Mouse (Mus musculus) spleen, postnatal 4 days (tissue): ENCODE results near the gene Gria2.

Experiments
- DNase-seq, 2 experiments: peaks; one replicate each; pipeline ENCODE4 v3.0.0; 2022; ENCODE audit warnings: low spot score in 2 of 2

Gene Gria2

DNA sequence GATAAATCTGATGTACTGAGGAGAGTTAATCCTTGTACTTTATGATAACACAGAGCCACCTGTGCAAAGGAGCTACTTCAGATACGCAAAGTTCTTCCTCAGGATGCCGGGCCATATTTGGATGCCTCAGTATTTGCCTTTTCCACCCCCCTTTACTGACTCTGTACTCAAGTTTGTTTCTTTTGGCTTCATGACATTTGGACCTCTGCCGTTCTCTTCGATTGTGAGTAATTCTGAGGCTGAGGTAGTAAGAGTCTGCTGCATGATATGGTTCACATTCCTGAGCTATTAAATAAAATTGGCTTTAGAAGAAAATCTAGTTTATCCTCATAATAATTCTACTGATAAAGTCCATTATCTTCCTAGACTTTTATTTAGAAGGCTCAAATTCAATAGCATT, 26.7 kb downstream of the Gria2 start:
- no peak for DNase-seq

DNA sequence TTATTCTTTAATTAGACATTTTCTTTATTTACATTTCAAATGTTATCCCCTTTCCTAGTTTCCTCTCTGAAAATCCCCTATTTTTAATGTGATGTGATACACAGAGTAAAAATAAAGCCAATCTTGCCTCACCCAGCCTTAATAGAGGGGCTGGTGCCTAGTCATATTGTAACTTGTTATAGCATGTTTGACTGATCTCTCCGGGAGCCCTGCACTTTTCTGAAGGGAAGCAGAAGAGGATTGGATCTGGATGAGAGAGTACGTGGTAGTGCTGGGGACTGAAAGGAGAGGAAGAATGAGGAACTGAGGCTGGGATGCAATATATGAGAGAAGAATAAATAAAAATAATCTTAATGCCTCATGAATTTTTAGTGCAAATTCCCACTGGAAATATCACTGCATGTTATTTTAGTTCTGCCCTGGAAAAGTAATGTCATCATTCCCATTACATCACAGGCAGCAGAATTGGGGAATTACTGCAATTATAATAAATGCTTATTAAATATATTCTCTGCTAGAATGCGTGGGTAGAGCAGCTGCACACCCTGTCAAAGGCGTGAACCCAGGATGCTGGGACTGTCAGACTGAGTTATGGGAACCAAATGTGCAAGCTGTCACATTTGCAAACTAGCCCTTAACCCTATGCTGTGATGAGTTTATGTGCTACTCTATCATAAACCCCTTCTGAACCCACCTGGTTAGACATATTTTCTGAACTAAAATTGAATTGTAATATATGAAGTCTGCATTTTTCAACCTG, 28.4 kb downstream of the Gria2 start:
- DNase-seq = no peak

DNA sequence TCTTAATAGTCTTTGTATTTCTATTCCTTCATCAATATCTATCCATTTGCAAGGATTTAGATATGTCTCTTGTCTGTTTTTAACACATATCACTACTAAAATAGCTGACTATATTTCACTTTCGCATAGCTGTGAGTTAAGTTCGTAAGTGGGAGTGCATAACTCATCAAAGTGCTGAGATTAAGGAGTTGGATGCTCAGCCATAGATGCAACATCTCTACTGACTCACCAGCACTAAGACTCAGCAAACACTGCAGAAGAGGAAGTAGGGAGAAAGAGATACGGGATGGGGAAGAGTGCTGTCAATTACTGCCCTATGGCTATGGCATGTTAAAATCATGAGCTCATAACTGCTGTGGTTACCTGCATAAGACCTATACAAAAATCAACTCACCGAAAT, 29.4 kb downstream of the Gria2 start:
- no peak for DNase-seq

DNA sequence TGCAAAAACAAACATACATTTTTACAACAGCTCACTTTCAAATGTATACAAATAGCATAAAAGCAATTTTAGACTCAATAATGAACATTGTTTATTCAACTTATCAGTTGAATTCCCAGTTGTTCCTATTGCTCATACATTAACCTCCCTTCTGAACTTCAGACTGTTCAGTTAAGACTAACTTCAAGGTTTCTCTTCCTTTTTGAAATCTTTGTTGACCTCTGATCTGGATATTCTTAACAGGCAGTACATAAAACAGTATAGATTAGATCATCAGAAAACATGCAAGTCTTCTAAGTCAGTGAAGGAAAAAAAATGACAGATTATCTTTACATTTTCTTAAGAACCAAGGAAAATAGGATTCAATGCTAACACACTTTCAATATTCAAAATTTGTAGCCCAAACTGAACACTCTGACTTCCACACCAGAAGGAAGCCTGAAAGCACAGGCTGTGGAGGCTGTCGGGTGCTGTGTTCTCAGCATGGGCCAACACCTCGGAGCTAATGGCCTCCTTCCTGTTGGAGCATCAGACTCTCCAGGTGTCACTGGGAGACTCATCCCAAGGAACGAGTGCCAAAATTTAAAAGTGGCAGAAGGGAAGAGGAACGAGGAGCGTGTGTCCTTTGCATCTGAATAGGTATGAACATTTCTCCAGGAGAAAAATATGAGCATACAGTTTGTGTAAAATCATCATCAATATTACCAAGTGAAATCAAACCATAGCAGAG, 33.0 kb downstream of the Gria2 start:
- no peak for DNase-seq

DNA sequence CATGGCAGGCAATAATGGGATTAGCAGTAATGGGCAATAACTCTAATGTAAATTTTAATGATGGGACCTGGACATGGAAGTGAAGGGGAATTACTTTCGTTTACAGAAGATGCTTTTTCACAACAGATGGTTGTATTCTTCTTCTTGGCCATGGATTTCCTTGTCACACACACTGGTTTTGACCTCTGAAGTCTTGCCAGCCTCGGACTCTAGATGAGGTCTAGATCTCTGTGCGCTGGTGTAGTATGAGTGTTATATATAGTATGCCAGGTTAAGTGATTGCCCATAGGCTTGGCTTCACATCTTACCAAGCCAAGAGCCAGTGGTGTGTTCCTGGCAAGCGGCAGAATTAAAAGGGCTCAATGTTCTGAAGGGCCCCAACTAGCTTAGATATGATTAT, 43.7 kb downstream of the Gria2 start:
- no peak for DNase-seq

DNA sequence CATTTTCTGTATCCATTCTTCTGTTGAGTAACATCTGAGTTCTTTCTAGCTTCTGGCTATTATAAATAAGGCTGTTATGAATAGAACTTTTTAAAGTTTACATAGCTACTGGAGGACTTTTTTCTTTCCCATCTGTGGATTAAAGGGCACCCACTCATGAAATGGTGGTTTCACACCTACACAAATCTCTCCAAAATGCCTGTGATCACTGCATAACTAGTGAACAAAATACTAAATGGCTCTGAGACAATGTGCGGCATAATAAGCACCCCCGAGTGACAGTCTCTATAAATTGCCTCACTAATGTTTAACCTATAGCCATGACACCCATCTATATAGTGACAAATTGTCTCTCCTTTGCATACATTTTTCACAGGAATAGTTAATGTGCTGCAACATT, 44.3 kb downstream of the Gria2 start:
- DNase-seq = no peak

DNA sequence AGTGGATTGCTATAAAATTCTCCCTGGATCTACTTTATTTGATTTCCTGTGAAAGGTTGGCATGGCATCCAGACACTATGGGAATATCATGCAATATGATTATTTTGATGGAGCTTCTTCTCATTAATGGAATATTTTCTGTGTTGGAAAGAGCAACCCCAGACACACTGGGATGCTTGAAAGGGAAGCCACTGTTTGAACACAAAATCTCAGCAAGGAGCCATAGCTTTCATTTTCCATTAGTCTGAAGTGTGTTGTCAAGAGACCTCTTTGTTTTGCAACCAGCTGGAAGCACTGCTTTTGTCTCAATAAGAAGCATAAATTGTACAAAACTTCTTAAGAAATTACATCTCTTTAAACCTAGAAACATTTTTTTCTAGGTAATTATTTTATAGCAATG, 51.8 kb downstream of the Gria2 start:
- no peak for DNase-seq

DNA sequence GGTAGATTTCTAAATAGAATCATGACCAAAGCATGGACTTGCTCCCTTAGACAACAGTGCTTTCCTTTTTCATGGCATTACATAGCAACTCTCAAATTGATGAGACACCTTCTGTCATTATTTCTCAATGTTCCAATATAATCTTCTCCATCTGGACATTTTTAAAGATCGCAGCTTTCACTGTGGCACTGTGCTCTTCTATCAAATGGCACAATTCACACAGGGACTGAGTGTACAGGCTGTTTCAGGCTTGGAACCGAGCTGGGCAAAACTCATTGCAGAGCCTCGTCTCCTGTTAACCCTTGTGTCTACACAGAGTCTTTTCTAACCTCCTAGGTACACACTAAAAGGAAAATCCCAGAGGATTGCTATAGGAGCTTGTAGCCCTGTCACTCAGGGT, 77.4 kb downstream of the Gria2 start:
- no peak for DNase-seq

DNA sequence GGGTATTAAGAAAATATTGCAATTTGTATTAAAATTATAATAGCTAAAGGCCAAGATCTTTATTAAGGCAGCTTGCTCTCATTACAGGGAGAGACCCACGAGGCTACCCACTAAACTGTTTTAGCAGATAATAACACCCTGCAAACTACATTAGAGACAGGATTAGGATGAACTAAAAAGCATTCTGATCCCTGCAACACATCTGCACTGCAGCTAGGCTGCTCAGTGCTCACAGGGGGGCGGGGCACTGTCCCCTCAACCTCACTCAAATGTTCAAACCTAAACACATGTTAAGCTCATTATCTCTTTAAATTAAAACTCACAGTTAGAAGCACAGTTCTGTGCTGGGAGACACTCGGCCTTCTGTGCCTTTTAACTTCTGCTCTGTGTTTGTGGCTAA, 89.5 kb downstream of the Gria2 start:
- DNase-seq = no peak

DNA sequence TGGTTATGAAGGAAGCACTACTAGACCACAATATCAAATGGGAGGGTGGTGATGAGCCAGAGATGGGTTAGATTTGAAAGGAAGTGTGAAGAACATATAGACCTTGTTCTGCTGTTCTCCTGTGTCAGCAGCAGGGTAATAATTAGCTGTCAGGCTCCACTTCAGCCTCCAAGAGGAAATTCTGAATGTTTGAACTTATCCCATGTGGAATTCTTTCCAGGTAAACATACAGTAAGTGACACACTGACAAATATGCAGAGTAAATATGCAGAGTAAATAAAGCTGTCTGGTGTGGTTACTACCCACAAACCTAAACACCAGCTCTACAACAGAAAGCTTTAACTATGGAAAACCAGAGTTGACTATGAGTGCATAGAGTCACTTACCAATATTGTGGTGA, 93.6 kb downstream of the Gria2 start:
- DNase-seq = no peak

DNA sequence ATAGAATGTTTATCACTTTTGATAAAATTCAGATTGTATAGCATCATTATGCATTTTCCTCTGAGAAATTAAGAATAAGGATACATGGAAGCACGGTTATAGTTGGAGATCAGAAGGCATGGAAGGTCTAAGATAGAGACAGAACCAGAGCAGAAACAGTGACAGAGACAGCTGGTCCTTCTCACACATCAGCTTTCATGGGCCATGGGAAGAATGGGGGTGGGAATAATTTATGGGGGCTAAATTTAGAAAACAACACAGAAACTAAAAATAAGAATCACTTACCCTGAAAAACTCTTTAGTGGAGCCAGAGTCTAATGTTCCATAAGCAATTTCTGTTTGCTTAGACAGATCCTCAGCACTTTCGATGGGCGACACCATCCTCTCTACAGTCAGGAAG, 100.5 kb downstream of the Gria2 start:
- no peak for DNase-seq

DNA sequence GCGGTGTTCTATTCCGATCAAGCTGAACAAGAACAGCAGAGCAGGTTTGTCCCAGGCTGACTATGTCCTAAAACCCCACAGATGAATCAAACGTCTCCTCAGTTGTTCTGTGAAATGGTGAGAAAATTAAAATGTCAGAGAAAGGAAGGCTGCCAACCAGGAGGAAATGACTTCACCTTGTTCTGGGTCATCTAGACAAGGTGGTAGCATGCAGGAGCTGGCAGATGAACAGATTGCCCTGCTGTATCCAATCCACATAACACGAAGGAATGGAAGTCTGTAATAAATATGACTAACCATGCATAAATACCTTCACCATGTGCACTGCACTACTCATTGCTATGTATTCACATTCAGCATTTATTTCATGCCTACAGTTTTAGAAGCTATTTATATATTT, 105.1 kb downstream of the Gria2 start:
- DNase-seq = no peak

DNA sequence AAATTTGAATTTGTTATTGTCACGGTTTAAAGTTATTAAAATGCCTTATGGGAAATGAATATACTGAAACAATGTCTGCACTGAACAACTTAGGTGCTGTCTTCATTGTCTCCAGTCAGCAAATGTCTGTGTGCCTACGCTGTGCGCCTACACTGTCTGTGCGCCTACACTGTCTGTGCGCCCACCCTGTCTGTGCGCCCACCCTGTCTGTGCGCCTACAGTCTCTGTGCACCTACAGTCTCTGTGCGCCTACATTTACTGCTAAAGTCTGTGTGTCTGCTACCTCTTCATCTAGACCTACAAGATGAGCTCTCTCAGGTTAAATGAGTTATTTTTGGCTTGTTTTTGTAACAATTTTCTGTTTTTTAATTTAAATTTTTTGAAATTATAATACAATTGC, 107.7 kb downstream of the Gria2 start:
- DNase-seq = no peak

DNA sequence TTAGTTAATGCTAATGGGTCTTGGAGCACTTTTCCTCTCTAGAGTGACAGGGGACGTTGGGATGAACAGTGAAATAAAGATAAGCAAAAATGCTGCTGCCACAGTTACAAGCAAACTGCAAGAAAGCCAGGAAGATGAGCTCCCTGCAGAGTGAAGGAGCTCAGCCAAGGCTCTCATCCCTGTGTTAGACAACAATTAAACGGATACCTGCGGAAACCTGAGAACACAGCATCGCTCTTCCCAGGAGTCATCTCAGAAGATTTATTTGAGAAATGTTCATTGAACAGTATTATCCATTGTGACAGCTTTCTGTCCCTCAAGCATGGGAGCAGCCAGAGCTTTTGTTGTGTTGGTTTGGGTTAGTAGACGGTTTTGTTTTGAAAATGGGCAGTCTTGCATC, 137.5 kb downstream of the Gria2 start:
- no peak for DNase-seq

DNA sequence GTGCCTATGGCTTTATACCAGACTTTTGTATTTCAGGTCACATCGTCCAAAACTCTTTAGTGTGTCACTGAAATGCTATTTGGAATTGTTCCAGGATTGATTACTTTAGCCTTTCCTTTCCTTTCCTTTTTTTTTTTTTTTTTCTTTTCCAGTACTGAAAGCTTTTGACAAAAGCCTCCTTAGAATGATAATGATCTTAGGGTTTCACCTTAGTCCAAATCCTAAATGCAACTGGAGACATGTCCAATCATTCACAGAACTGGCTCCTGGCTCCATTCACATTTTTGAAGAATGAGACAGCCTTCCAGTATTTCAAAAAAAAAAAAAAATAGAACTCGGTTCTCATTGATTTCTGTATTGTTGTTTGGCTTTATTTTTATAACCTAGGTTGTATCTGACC, 139.3 kb downstream of the Gria2 start:
- no peak for DNase-seq

DNA sequence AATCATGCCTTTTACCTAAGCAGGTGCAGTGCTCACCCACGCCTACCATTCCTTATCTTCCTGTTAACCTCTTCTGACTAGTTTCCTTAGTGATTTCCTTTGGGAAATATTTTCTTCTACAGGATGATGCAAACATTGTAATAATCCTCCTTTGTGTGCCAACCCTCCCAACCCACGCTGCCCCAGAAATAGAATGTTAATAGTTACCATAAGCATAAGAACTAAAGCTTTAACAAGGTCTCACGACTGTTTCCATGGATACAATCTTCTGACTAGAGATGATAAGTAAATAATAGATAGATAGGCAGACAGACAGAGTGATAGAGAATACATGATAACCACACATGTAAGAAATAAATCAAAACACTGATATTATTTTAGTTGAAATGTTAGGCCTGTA, 140.8 kb downstream of the Gria2 start:
- DNase-seq = no peak

DNA sequence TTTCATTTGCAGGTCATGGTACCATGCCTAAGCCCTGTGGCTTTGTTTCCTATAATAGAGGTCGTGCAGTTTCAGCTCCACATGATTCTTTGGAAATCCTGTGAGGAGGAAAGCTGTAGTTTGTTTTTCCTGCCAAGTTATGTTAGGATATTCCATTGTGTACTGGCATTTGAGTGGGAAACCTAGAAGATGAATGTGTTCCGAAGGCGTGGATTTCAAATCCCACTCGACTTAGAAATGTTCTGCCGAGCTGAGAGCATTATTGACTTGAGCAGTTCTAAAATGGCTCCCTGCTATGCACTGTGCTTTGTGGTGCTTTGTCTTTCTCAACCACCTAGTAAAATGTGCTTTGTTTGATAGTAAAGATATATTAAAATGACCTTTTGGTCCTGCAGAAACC, 150.4 kb downstream of the Gria2 start:
- no peak for DNase-seq
